Mouse (Mus musculus): Measurements from ENCODE around the gene Serpinb9d. TPM values are rescaled to one million over a fixed set of nuclear protein-coding genes. Genes with fewer than 3 reads are reported as not detected.

Serpinb9d gene
- not detected for polyA plus RNA-seq (2017; shearing (Covaris generic))

GRCm38 (mm10) chr13:33192659-33193058 is at the start of gene Serpinb9d:
Gene Serpinb9d, plus strand, starts transcription at chr13:33192959.

GRCm38 (mm10) chr13:33159642-33160041 is 33.1 kb upstream of the Serpinb9d start, which contains the start of gene Serpinb9c:
Gene Serpinb9c, minus strand, starts transcription at chr13:33159742.

GRCm38 (mm10) chr13:33249312-33249711 is 56.6 kb downstream of the Serpinb9d start, which contains the start of gene Serpinb9e:
Gene Serpinb9e, plus strand, starts transcription at chr13:33249612.

Other genes with a start within 250 kb of the Serpinb9d start
- gene Serpinb6b, start 227.8 kb upstream of the Serpinb9d start, polyA plus RNA-seq (2017; shearing (Covaris generic)), result 4.4 TPM
- 7.1 TPM for gene Serpinb9, start 189.7 kb upstream of the Serpinb9d start, polyA plus RNA-seq (2017; shearing (Covaris generic))
- 0.17 TPM for gene Serpinb9b, start 165.5 kb upstream of the Serpinb9d start, polyA plus RNA-seq (2017; shearing (Covaris generic))
- not detected for gene Serpinb1b, start 114.4 kb upstream of the Serpinb9d start, polyA plus RNA-seq (2017; shearing (Covaris generic))
- gene Serpinb9c, start 33.2 kb upstream of the Serpinb9d start, polyA plus RNA-seq (2017; shearing (Covaris generic)), result not detected
- gene Serpinb9e, start 56.7 kb downstream of the Serpinb9d start, polyA plus RNA-seq (2017; shearing (Covaris generic)), result not detected
- not detected for gene Serpinb9f, start 131.1 kb downstream of the Serpinb9d start, polyA plus RNA-seq (2017; shearing (Covaris generic))
- 0.27 TPM for gene Gm11397, start 202.8 kb downstream of the Serpinb9d start, polyA plus RNA-seq (2017; shearing (Covaris generic))

Measured in naive thymus-derived CD4-positive, alpha-beta T cell, adult 5 months (primary cell).